Mouse (Mus musculus): ENCODE results near the gene Plscr1. TPM values are rescaled to one million over a fixed set of nuclear protein-coding genes. Genes with fewer than 3 reads are reported as not detected.

Gene Plscr1
- polyA plus RNA-seq, 2 experiments, result 9.4 to 13.6 TPM

GRCm38 (mm10) chr9:92276360-92276759 lies 26.8 kb downstream of the Plscr1 start:
- H3K4me1 ChIP-seq (ENCODE audit: control insufficient read depth, insufficient read depth, low read length), result peaks cover 7% of the 10 kb centered on the region
- no peaks in the 10 kb centered on the region for H3K36me3 ChIP-seq (ENCODE audit: control insufficient read depth, insufficient read depth, low read length)
- WGBS, result 59% methylated on average over 7 of the region's 7 CpGs
- TF ChIP-seq POLR2A (IDR thresholded peaks at IDR 0.05; ENCODE audit: borderline replicate concordance, extremely low read depth, insufficient read depth, insufficient read length), result no peak
- no peak overlapping the region for H3K27ac ChIP-seq (replicated peaks; ENCODE audit: low read depth, low read length)
- ATAC-seq (ENCODE audit: low FRiP score, low read depth), result no peak
- no peak overlapping the region for H3K9ac ChIP-seq (ENCODE audit: low read depth, low read length, severe bottlenecking)
- DNase-seq (ENCODE audit: low spot score), result no peak
- H3K9me3 ChIP-seq (ENCODE audit: control insufficient read depth, low read length), result no peaks in the 10 kb centered on the region
- no peak overlapping the region for H3K4me3 ChIP-seq (replicated peaks; ENCODE audit: low read length)
- H3K27me3 ChIP-seq (ENCODE audit: control insufficient read depth, insufficient read depth, low read length), result no peaks in the 10 kb centered on the region
- no peak overlapping the region for H3K4me2 ChIP-seq (replicated peaks; ENCODE audit: low read depth, low read length, severe bottlenecking)

DNA sequence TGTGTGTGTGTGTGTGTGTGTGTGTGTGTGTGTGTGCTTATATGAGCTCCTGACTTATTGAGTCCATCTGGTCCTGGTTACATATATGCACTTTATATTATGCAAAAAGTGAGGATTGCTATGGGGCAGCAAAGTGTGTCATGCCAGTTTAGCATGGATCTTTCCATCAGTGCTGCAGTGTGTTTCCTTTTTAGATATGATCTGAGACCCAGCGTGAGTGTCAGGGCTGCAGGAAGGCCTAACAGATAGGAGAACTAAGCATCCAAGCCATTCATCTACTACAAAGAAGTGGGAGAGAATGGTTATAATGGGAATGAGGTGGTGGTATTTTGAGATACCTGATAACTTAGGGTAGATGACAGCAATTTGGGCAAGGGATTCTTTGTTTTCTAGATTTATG lies 30.5 kb downstream of the Plscr1 start:
- no peak for TF ChIP-seq POLR2A (IDR thresholded peaks at IDR 0.05; ENCODE audit: borderline replicate concordance, extremely low read depth, insufficient read depth, insufficient read length)
- no peaks in the 10 kb centered on the region for H3K36me3 ChIP-seq (ENCODE audit: control insufficient read depth, insufficient read depth, low read length)
- H3K9ac ChIP-seq (ENCODE audit: low read depth, low read length, severe bottlenecking), result no peak overlapping the region
- H3K9me3 ChIP-seq (ENCODE audit: control insufficient read depth, low read length), result no peaks in the 10 kb centered on the region
- H3K27ac ChIP-seq (replicated peaks; ENCODE audit: low read depth, low read length), result no peak overlapping the region
- DNase-seq (ENCODE audit: low spot score), result no peak
- no peak for ATAC-seq (ENCODE audit: low FRiP score, low read depth)
- 86% methylated on average over 1 of the region's 1 CpGs for whole genome bisulfite sequencing
- no peak overlapping the region for H3K4me3 ChIP-seq (replicated peaks; ENCODE audit: low read length)
- no peak overlapping the region for H3K4me2 ChIP-seq (replicated peaks; ENCODE audit: low read depth, low read length, severe bottlenecking)
- H3K27me3 ChIP-seq (ENCODE audit: control insufficient read depth, insufficient read depth, low read length), result no peaks in the 10 kb centered on the region
- H3K4me1 ChIP-seq (ENCODE audit: control insufficient read depth, insufficient read depth, low read length), result peaks cover 10% of the 10 kb centered on the region

GRCm38 (mm10) chr9:92282563-92283171 lies 33.1 kb downstream of the Plscr1 start:
- 0 out of 2 replicates have a peak, but pooled peaks cover 3% of the 10 kb centered on the region for H3K4me1 ChIP-seq (ENCODE audit: control insufficient read depth, insufficient read depth, low read length)
- H3K36me3 ChIP-seq (ENCODE audit: control insufficient read depth, insufficient read depth, low read length), result no peaks in the 10 kb centered on the region
- no peak overlapping the region for H3K27ac ChIP-seq (replicated peaks; ENCODE audit: low read depth, low read length)
- H3K4me2 ChIP-seq (replicated peaks; ENCODE audit: low read depth, low read length, severe bottlenecking), result no peak overlapping the region
- 27% methylated on average over 7 of the region's 7 CpGs for WGBS
- H3K4me3 ChIP-seq (replicated peaks; ENCODE audit: low read length), result no peak overlapping the region
- DNase-seq (ENCODE audit: low spot score), result no peak
- no peak for TF ChIP-seq POLR2A (IDR thresholded peaks at IDR 0.05; ENCODE audit: borderline replicate concordance, extremely low read depth, insufficient read depth, insufficient read length)
- H3K9me3 ChIP-seq (ENCODE audit: control insufficient read depth, low read length), result no peaks in the 10 kb centered on the region
- no peak overlapping the region for H3K9ac ChIP-seq (ENCODE audit: low read depth, low read length, severe bottlenecking)
- no peak for ATAC-seq (ENCODE audit: low FRiP score, low read depth)
- H3K27me3 ChIP-seq (ENCODE audit: control insufficient read depth, insufficient read depth, low read length), result no peaks in the 10 kb centered on the region

GRCm38 (mm10) chr9:92289675-92290074 lies 40.1 kb downstream of the Plscr1 start:
- ATAC-seq (ENCODE audit: low FRiP score, low read depth), result no peak

GRCm38 (mm10) chr9:92292169-92292568 lies 42.6 kb downstream of the Plscr1 start:
- no peak for DNase-seq (ENCODE audit: low spot score)
- ATAC-seq (ENCODE audit: low FRiP score, low read depth), result no peak
- Histone ChIP-seq H3K4me1 (ENCODE audit: control insufficient read depth, insufficient read depth, low read length) (no peaks in the 10 kb centered on the region), H3K9me3 (ENCODE audit: control insufficient read depth, low read length) (no peaks in the 10 kb centered on the region), H3K9ac (ENCODE audit: low read depth, low read length, severe bottlenecking) (no peak overlapping the region), H3K27me3 (ENCODE audit: control insufficient read depth, insufficient read depth, low read length) (no peaks in the 10 kb centered on the region), H3K27ac (replicated peaks; ENCODE audit: low read depth, low read length) (no peak overlapping the region), H3K36me3 (ENCODE audit: control insufficient read depth, insufficient read depth, low read length) (no peaks in the 10 kb centered on the region), H3K4me3 (replicated peaks; ENCODE audit: low read length) (no peak overlapping the region), H3K4me2 (replicated peaks; ENCODE audit: low read depth, low read length, severe bottlenecking) (no peak overlapping the region)
- no peak for TF ChIP-seq POLR2A (IDR thresholded peaks at IDR 0.05; ENCODE audit: borderline replicate concordance, extremely low read depth, insufficient read depth, insufficient read length)
- WGBS, result 72% methylated on average over 2 of the region's 2 CpGs

More at GRCm38 (mm10) chr9:92289675-92290074, 40.1 kb downstream of the Plscr1 start:
- 82% methylated on average over 3 of the region's 3 CpGs for WGBS
- TF ChIP-seq POLR2A (IDR thresholded peaks at IDR 0.05; ENCODE audit: borderline replicate concordance, extremely low read depth, insufficient read depth, insufficient read length), result no peak
- no peak for DNase-seq (ENCODE audit: low spot score)
- Histone ChIP-seq H3K4me1 (ENCODE audit: control insufficient read depth, insufficient read depth, low read length) (no peaks in the 10 kb centered on the region), H3K4me2 (replicated peaks; ENCODE audit: low read depth, low read length, severe bottlenecking) (no peak overlapping the region), H3K27me3 (ENCODE audit: control insufficient read depth, insufficient read depth, low read length) (no peaks in the 10 kb centered on the region), H3K4me3 (replicated peaks; ENCODE audit: low read length) (no peak overlapping the region), H3K36me3 (ENCODE audit: control insufficient read depth, insufficient read depth, low read length) (no peaks in the 10 kb centered on the region), H3K9ac (ENCODE audit: low read depth, low read length, severe bottlenecking) (no peak overlapping the region), H3K27ac (replicated peaks; ENCODE audit: low read depth, low read length) (no peak overlapping the region), H3K9me3 (ENCODE audit: control insufficient read depth, low read length) (no peaks in the 10 kb centered on the region)
